Mouse (Mus musculus): ENCODE results near the gene Abcc8.

DNA sequence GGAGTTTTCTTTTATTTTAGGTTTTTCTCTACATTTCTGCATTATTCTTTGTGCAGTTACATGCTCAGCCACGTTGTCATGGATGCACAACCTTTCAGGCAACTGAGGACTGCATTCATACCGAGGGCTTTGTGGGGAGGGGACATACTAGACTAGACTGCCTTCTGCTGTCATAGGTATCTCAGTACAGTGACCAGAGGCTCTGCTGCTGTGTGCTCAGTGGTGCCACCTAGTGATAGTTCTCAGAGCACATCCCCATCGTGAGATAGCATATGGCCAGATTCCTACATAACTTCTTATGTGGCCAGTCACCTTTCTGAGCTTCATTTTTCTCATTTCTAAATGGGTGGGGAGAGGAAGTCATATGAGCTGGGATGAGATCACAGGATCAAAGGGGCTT, 1.8 kb upstream of the Abcc8 start:
- no peak for TF ChIP-seq POLR2A (IDR thresholded peaks at IDR 0.05; ENCODE audit: borderline replicate concordance, low read depth, low read length)
- peak; percentile 22; the same call in 1 of the 2 replicates for TF ChIP-seq CTCF (IDR thresholded peaks at IDR 0.05; ENCODE audit: low read depth, low read length)
